Mouse (Mus musculus) embryonic facial prominence, embryonic 13.5 days (tissue): ENCODE results near the gene Mical3. TPM values are rescaled to one million over a fixed set of nuclear protein-coding genes. Genes with fewer than 3 reads are reported as not detected.

Source experiments
- ATAC-seq: fragments of 200-750 bp; cut with Nextera tagmentation; 2 replicates; pipeline ENCODE4 v1.8.0; 2017; ENCODE audit warnings: low read depth; ENCODE audit not compliant: insufficient number of reproducible peaks, insufficient read depth, low FRiP score, low TSS enrichment
- H3K27ac ChIP-seq: fragments of 300-500 bp; sonication (generic); 2 replicates; pipeline ENCODE4 v1.5.1; 2015; ENCODE audit warnings: moderate library complexity, mild to moderate bottlenecking, inconsistent platforms
- H3K27me3 ChIP-seq: fragments of 300-500 bp; sonication (generic); 2 replicates; pipeline ENCODE4 v1.6.1; 2015; ENCODE audit warnings: mild to moderate bottlenecking, inconsistent platforms
- H3K36me3 ChIP-seq: fragments of 300-500 bp; sonication (generic); 2 replicates; pipeline ENCODE4 v1.6.1; 2015; ENCODE audit warnings: mild to moderate bottlenecking, inconsistent platforms
- H3K4me1 ChIP-seq: fragments of 300-500 bp; sonication (generic); 2 replicates; pipeline ENCODE4 v1.6.1; 2015; ENCODE audit warnings: inconsistent platforms
- H3K4me2 ChIP-seq: fragments of 300-500 bp; sonication (generic); 2 replicates; pipeline ENCODE4 v1.6.1; 2015; ENCODE audit warnings: moderate library complexity, mild to moderate bottlenecking, inconsistent platforms
- H3K4me3 ChIP-seq: fragments of 300-500 bp; sonication (generic); 2 replicates; pipeline ENCODE4 v1.5.1; 2015; ENCODE audit warnings: mild to moderate bottlenecking, inconsistent platforms
- H3K9ac ChIP-seq: fragments of 300-500 bp; sonication (generic); 2 replicates; pipeline ENCODE4 v1.6.1; 2015; ENCODE audit warnings: mild to moderate bottlenecking, inconsistent platforms
- H3K9me3 ChIP-seq: fragments of 300-500 bp; sonication (generic); 2 replicates; pipeline ENCODE4 v1.6.1; 2016; ENCODE audit warnings: inconsistent platforms
- WGBS: fragments of 180-500 bp; shearing (Covaris S2); methylation state at CpG from one replicate; pipeline ENCODE4 v1.1.7; 2015; ENCODE audit warnings: mixed read lengths; 5-methylcytosine and 5-hydroxymethylcytosine counted together
- polyA plus RNA-seq: library from polyadenylated mRNA; unstranded; fragments of >200 nt; fragmentation: Nextera tagmentation; extraction: Ambion mirVana; gene quantifications from 2 replicates; pipeline ENCODE4 v1.2.1, GENCODE M21; 2015

Mical3 gene
- polyA plus RNA-seq, 1 experiment from 2014 or later, result 12.3 TPM

- ATAC-seq, result no peak
- Histone ChIP-seq H3K9ac (no peak overlapping the region), H3K4me1 (peaks cover 33% of the 10 kb centered on the region), H3K27me3 (no peaks in the 10 kb centered on the region), H3K4me2 (no peak overlapping the region), H3K9me3 (no peaks in the 10 kb centered on the region), H3K36me3 (peaks cover 15% of the 10 kb centered on the region), H3K27ac (no peak overlapping the region), H3K4me3 (no peak overlapping the region)
- 86% methylated on average over 16 of the region's 16 CpGs for WGBS
These were observed 23.9 kb downstream of the Mical3 start for GRCm38 (mm10) chr6:121106711-121107405.

GRCm38 (mm10) chr6:121105726-121106125, 25.1 kb downstream of the Mical3 start:
- Histone ChIP-seq H3K4me2 (no peak overlapping the region), H3K27me3 (no peaks in the 10 kb centered on the region), H3K4me1 (peaks cover 27% of the 10 kb centered on the region), H3K36me3 (peaks cover 15% of the 10 kb centered on the region), H3K9ac (no peak overlapping the region), H3K9me3 (no peaks in the 10 kb centered on the region), H3K27ac (no peak overlapping the region), H3K4me3 (no peak overlapping the region)
- WGBS, result 64% methylated on average over 4 of the region's 4 CpGs
- no peak for ATAC-seq

DNA sequence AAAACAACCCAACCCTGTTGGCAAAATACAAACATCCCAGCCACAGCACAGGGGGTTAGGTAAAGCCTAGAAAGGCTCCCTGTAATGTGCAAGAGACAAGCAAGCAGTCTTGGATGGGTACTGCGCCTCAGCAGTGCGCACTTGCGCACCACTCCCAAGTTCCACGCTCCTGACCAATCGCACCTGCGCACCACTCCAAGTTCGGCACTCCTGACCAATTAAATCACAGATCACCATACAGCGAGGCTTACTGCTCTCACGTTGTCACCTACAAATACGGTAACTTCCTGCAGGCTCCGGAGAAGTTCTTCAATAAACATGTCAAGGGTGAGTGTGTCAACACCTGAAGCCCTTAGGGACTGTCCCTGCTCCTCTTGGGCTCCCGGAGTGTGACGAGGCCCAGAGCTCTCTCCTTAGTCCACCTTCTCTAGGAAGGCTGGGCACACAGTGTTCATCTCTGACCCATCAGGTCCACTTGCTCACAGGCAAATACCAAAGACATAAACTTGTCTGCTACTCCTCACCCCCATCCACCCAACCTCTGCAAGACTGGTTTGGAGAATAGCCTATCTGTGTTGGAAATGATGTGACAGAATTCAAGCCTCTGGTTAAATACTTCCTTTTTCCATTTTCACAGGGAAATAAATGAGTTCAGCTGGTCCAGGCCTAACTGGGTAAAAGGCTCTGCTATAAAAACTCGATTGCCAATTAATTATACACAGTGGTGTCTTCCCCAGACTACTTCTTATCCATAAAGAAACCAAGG, 27.2 kb downstream of the Mical3 start:
- no peaks in the 10 kb centered on the region for H3K9me3 ChIP-seq
- H3K27ac ChIP-seq, result no peak overlapping the region
- WGBS, result 90% methylated on average over 14 of the region's 14 CpGs
- no peak overlapping the region for H3K4me3 ChIP-seq
- H3K4me2 ChIP-seq, result no peak overlapping the region
- ATAC-seq, result no peak
- H3K4me1 ChIP-seq, result peaks cover 23% of the 10 kb centered on the region
- no peaks in the 10 kb centered on the region for H3K27me3 ChIP-seq
- peaks cover 15% of the 10 kb centered on the region for H3K36me3 ChIP-seq
- H3K9ac ChIP-seq, result no peak overlapping the region

- 82% methylated on average over 10 of the region's 10 CpGs for WGBS
- no peak overlapping the region for H3K27ac ChIP-seq
These were observed 27.9 kb downstream of the Mical3 start for GRCm38 (mm10) chr6:121102941-121103340.

DNA sequence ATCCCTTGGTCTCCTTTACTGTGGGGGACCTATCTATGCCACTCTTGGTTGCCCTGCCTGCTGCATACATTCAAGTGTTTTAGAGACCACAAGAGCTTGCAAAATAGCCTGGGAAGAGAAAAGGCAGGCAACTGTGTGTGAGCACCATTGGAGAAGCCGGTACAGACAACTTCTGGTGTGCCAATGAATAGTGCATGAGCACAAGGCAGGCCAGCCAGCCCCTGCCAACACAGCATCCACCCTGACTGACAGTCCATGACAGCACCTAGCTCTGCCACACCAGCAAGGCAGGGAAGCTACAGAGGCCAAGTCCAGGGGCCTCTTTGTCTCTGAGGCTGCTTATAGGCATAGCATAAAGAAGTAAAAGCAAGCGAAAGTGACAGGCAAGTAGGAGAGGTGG, 28.7 kb downstream of the Mical3 start:
- H3K4me1 ChIP-seq, result peaks cover 24% of the 10 kb centered on the region
- H3K4me2 ChIP-seq, result no peak overlapping the region
- H3K9me3 ChIP-seq, result no peaks in the 10 kb centered on the region
- no peaks in the 10 kb centered on the region for H3K27me3 ChIP-seq
- ATAC-seq, result no peak
- WGBS, result 84% methylated on average over 2 of the region's 2 CpGs
- H3K36me3 ChIP-seq, result peaks cover 9% of the 10 kb centered on the region
- H3K4me3 ChIP-seq, result no peak overlapping the region
- H3K27ac ChIP-seq, result no peak overlapping the region
- H3K9ac ChIP-seq, result no peak overlapping the region

More at GRCm38 (mm10) chr6:121102941-121103340, 27.9 kb downstream of the Mical3 start:
- no peaks in the 10 kb centered on the region for H3K27me3 ChIP-seq
- H3K9me3 ChIP-seq, result no peaks in the 10 kb centered on the region
- peaks cover 23% of the 10 kb centered on the region for H3K4me1 ChIP-seq
- H3K4me2 ChIP-seq, result no peak overlapping the region
- peaks cover 15% of the 10 kb centered on the region for H3K36me3 ChIP-seq
- ATAC-seq, result no peak
- H3K9ac ChIP-seq, result no peak overlapping the region
- no peak overlapping the region for H3K4me3 ChIP-seq

DNA sequence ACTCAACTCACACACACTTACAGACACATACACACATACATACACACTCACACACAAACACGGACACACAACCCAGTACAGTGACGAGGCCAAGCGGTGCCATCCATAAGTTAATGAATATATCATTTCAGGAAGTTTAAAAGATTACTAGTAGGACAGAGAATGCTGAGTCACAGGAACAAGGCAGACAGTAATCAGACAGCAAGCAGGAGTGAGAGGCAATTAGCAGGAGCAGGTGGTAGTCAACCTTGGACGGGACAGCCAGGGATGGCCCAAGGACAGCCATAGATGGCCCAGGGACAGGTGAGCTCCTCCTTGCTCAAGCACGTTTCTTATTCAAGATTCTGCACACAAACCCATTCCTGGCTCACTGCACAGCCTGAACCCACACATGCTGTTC, 29.6 kb downstream of the Mical3 start:
- H3K4me3 ChIP-seq, result no peak overlapping the region
- H3K4me2 ChIP-seq, result no peak overlapping the region
- H3K36me3 ChIP-seq, result peaks cover 7% of the 10 kb centered on the region; the same call in 1 of the 2 replicates
- WGBS, result 91% methylated on average over 5 of the region's 5 CpGs
- no peaks in the 10 kb centered on the region for H3K9me3 ChIP-seq
- H3K27me3 ChIP-seq, result no peaks in the 10 kb centered on the region
- no peak for ATAC-seq
- H3K27ac ChIP-seq, result no peak overlapping the region
- H3K9ac ChIP-seq, result no peak overlapping the region
- H3K4me1 ChIP-seq, result peaks cover 24% of the 10 kb centered on the region

DNA sequence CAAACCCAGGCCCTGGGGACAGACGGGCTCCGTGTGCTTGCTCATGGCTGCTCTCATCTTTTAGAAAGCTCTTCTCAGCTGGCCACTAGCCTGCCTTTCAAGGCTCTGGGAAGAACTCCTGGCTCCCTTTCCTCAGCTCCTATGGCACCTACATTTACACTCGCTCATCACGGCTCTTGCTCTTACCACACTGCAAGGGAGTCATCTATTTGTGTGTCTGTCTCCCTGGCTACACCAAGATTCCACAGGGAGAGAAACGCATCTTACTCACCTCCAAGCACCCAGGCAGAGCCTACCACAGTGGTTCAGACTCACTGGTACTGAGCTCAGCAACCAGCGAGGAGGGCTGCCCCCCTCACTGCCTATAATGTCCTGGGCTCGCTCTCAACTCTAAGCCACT, 31.0 kb downstream of the Mical3 start:
- H3K4me2 ChIP-seq, result no peak overlapping the region
- H3K27me3 ChIP-seq, result no peaks in the 10 kb centered on the region
- H3K4me3 ChIP-seq, result no peak overlapping the region
- WGBS, result 85% methylated on average over 7 of the region's 7 CpGs
- peaks cover 15% of the 10 kb centered on the region for H3K4me1 ChIP-seq
- no peak overlapping the region for H3K27ac ChIP-seq
- no peak for ATAC-seq
- H3K9me3 ChIP-seq, result no peaks in the 10 kb centered on the region
- peaks cover 7% of the 10 kb centered on the region; the same call in 1 of the 2 replicates for H3K36me3 ChIP-seq
- H3K9ac ChIP-seq, result no peak overlapping the region

DNA sequence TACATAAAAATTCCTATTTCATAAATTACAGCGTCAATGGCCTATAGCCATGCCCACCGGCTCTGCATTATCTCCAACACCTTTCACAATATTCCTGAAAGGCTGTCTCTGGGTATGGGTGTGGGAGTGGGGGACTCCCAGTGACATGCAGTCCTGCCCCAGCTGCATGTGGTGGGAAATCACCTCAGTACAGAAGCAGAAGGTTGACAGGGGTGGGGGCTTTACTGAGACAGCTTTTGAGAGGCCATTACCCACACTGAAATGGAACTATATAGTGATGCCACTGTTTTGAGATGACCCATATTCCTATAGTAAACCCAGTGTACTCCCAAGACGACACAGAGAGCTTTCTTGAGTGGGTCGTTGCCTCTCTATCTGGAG, 31.6 kb downstream of the Mical3 start:
- ATAC-seq, result no peak
- H3K27ac ChIP-seq, result no peak overlapping the region
- peaks cover 16% of the 10 kb centered on the region for H3K4me1 ChIP-seq
- H3K9me3 ChIP-seq, result no peaks in the 10 kb centered on the region
- H3K9ac ChIP-seq, result no peak overlapping the region
- H3K27me3 ChIP-seq, result no peaks in the 10 kb centered on the region
- no peak overlapping the region for H3K4me2 ChIP-seq
- H3K4me3 ChIP-seq, result no peak overlapping the region
- peaks cover 7% of the 10 kb centered on the region; the same call in 1 of the 2 replicates for H3K36me3 ChIP-seq
- 83% methylated on average over 4 of the region's 4 CpGs for WGBS

DNA sequence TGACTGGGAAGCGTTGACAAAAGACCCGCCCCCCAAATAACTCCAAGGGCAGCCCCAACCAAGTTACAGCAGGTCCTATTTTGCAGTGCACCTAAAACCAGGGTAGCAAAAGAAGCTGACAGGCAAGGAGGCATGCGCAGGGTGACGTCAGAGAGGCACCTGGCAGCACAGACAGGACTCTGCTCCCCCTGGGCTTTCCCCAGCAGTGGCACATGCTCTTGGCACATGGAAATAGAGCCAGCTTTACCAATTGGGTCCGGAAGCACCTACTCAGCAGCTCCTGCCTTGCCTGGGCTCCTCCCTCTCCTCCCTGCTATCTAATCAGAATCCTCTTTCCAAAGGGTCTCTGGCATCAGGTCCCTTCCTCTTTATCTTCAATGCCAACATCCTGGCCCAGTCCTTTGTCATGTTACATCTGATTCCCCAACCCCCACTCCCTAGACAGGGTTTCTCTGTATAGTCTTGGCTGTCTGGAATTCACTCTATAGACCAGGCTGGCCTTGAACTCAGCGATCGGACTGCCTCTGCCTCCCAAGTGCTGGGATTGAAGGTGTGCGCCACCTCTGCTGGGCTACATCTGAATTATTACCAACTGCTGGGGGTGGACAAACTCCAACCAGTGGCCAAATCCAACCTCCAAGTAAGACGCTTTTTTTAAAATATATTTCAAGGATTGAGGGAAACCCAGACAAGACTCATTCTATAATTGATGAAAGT, 32.1 kb downstream of the Mical3 start:
- no peak for ATAC-seq
- H3K4me2 ChIP-seq, result no peak overlapping the region
- H3K9ac ChIP-seq, result no peak overlapping the region

GRCm38 (mm10) chr6:121098109-121098508, 32.7 kb downstream of the Mical3 start:
- Histone ChIP-seq H3K27me3 (no peaks in the 10 kb centered on the region), H3K4me2 (no peak overlapping the region), H3K4me3 (no peak overlapping the region), H3K9me3 (no peaks in the 10 kb centered on the region), H3K9ac (no peak overlapping the region), H3K4me1 (peaks cover 20% of the 10 kb centered on the region), H3K27ac (no peak overlapping the region), H3K36me3 (peaks cover 4% of the 10 kb centered on the region; the same call in 1 of the 2 replicates)
- ATAC-seq, result no peak
- 69% methylated on average over 9 of the region's 9 CpGs for WGBS

More for the DNA sequence above, 32.1 kb downstream of the Mical3 start:
- Histone ChIP-seq H3K4me1 (peaks cover 20% of the 10 kb centered on the region), H3K36me3 (peaks cover 7% of the 10 kb centered on the region; the same call in 1 of the 2 replicates), H3K27me3 (no peaks in the 10 kb centered on the region), H3K4me3 (no peak overlapping the region), H3K27ac (0 out of 2 replicates have a peak overlapping the region, but pooled peaks have one; percentile 4), H3K9me3 (no peaks in the 10 kb centered on the region)
- WGBS, result 70% methylated on average over 9 of the region's 9 CpGs

GRCm38 (mm10) chr6:121096862-121097261, 33.9 kb downstream of the Mical3 start:
- Histone ChIP-seq H3K9ac (no peak overlapping the region), H3K27ac (no peak overlapping the region), H3K4me2 (no peak overlapping the region), H3K27me3 (no peaks in the 10 kb centered on the region), H3K4me3 (no peak overlapping the region), H3K36me3 (no peaks in the 10 kb centered on the region), H3K9me3 (no peaks in the 10 kb centered on the region), H3K4me1 (peaks cover 20% of the 10 kb centered on the region)
- WGBS, result 79% methylated on average over 8 of the region's 8 CpGs
- no peak for ATAC-seq
